Mouse (Mus musculus): ENCODE measurements around the gene Nxt1.
A peak's percentile ranks its signal among the peaks of the same experiment; 100 is the strongest.

Nxt1 gene

DNA sequence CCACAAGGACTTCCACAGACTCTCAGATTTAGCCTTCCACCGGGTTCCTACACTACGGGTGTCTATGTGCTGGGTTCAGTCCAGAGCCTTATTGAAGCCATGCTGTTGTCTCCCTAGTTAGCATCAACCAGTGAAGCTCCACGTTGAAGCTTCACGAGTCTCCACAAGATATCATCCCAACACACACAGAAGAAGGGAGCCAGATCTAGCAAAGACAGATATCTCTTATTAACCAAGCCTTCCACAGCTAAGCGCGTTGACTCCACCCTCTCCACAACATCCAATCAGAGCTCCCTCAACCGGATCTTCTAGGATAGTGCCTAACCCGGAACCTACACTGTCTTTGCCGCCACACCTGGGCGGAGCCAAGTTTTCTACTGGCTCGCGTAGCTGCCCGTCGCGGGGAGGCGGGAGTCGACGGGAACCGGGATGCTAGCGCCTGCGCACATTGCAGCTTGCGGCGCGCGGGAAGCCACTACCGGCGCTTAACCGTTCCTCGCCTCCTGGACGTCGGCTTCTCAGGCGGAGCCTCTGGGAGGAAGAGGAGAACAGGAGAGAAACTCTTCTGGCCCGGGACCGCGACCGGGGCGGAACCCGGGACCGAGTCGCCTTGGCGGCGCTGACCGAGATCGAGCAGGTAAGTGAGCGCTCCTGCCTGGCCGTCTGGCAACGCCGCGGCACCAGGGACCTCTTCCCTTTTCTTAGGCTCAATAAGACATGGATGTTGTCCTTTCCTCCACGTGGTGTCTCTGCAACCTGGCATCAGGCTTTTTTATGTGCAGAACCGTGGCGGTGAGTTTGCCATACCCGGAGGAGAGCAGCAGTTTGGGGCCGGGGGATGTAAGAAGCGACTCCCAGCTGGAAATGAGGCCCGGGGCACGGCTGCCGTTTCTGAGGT is at the start of gene Nxt1:
TSS of gene Nxt1 (plus strand) at position 403 of the 898 bp plus-strand sequence.
- peak; percentile 98 for DNase-seq (ENCODE audit: low spot score)

DNA sequence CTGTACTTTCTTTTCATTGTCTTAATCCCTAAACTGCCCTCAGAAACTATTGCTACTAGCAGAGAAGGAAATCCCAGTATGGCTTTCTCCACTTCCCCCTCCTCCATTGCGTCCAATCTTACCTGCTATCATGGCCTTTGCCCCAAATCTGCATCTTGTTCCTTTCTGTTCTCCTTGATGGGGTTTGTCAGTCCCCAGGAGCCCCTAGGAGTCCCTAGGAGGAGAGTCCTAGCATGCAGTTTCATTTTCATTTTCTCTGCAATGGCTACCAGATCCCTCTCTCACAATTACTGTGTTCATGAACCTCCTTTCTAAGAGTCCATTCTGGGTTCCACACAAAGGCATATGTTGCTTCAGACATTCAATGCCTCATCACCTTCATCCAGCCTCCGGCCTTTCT is 49.3 kb upstream of the Nxt1 start:
- DNase-seq (ENCODE audit: low spot score): no peak

DNA sequence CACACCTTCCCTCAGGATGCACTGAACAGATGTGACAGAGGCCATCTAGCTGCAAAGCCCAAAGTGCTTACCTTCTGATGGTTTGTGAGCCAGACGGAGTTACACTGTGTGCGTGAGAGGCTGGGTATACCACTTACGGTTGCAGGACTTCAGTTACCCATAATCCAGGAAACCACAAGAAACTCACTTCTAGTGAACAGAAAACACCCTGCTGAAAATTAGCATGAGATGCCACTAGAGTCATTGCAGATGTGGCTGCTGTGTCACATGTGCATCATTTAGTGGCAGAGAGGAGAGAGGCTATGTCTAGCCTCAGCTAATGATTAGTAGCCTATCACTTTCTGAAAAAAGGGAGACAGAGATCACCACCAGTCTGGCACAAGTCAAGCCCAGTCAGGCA is 47.9 kb upstream of the Nxt1 start:
- DNase-seq (ENCODE audit: low spot score): no peak

DNA sequence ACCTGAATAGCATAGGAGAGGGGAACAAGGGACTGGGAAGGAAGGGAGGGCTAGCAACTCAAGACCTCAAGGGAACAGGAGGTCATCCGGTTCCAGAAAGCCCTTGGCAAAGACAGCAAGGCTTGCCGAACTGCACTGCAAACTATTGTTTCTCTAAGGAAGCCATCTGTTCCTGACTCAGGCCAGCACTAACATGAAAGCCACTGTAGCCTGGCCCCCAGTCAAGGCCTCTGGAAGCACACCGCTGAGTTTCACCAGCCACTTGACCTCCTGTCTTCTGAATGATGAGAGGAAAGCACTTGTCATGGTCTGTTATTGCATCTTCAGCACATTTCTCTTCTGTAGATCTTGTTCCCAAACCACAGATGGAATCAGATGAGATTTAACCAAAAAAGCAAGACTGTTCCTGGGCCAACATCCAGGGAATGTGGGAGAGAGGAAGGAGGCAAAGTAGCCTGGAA is 45.4 kb upstream of the Nxt1 start:
- DNase-seq (ENCODE audit: low spot score): no peak

DNA sequence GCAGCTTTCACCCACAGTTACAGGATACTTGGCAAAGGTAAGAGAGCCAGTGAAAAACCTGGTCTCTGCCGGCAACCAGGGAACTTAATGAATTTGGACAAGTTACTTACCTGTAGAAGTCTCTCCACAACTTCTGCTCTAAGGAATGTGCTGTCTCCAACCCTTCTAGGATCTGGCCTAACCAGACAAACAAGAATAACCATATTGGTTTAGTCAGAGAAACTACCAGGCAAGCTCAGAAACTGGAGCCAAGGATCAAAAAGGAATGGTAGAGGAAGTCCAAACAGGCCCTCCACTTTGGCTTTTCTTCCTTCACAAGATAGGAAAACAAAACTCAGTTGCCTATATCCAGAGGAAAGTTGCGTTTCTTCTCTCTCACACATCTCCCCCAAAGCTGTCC is 41.4 kb upstream of the Nxt1 start:
- no peak for DNase-seq (ENCODE audit: low spot score)

DNA sequence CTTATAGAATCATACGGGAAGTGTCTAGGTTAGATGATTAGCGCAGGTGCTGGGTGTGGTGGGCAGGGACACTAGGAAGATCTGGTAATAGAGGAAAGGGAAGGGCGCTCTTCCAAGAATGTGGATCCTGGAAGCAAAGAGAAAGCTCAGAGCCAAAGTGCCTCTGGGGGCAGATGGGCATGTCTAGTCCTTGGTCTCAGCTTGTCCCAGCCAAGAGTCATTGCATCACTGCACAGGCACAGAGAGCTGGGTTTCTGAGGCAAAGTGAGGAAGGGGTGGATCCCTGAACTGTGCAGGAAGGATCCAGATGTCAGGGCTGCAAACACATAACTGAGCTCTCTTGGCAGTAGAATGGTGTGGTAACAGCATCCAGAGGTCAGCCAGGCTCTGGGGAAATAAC is 40.8 kb upstream of the Nxt1 start:
- no peak for DNase-seq (ENCODE audit: low spot score)

DNA sequence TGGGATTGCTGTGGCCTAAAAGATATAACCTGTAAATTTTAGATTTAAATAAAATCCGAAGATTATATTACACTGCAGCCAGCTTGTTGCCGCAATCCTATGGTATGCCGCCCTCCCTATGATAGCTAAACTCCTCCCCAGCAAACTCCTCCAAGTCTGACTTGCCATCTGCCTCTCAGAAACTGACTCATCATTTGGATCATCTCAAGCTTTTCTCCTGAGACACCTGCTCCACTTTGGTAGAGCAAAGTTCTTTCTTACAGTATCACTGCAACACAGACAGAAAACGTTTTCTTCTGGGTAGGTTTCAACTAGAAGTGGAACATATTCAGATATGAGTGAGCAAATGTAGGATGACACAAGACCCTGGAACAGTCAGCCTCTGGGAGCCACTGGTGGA is 37.9 kb upstream of the Nxt1 start:
- peak; percentile 44 for DNase-seq (ENCODE audit: low spot score)

DNA sequence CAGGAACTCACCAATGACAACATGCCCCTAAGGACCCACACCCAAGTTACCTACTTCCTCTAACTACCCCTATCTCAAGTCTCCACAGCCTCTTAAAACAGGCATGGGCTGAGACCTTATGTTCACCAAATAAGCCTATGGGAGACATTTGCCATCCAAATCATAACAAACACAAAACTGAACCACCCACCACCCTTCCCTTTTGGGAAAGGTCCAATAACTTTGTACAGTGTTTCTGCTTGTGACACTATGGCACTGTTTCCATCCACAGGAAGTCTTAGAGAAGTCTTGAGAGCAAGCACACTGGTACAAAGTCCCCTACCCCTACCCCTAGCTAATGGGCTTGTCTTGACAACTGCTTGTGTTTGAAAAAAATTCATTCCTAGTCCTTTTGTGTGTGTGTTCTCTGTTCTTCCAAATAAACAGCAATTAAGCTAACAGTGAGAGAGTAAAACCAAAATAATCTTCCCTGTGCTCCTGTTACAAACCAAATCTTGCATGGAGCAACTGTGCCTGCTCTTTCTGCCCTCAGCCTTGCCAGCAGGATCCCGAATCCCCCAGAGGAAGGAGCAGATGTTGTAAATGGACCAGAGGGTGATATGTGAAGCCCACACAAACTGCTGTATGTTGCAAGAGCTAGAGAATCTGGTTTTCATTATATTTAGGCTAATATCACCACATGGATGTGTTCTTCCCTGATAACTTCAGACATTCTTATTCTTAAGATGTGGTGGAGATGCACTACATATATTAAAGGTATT is 29.6 kb upstream of the Nxt1 start:
- no peak for DNase-seq (ENCODE audit: low spot score)

DNA sequence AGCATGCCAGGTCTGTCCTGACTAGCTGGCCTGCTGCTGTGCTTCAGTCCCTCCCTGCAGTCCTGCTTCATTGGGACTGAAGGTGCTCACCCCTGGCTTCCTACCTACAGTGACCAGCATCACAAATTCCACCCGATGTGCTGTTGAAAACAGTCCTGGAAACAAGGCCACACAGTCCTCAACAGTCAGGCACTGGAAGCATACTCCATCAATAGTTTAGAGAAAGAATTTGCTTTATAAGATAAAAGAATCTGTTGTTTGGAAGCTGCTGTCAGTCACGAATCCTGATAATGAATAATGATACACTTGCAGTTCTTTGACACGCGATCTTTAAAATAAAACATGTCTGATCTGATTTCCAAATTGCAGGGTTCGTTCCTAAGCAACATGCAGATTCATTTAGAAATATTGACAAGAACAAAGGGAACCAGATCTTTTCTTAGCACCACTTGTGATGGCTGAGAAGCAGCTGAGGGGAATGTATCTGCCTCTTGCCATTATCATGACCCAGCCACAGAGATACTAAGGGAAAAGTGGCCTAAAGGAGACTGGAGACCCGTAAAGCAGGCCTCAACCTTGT is 27.9 kb upstream of the Nxt1 start:
- DNase-seq (ENCODE audit: low spot score): peak; percentile 10

DNA sequence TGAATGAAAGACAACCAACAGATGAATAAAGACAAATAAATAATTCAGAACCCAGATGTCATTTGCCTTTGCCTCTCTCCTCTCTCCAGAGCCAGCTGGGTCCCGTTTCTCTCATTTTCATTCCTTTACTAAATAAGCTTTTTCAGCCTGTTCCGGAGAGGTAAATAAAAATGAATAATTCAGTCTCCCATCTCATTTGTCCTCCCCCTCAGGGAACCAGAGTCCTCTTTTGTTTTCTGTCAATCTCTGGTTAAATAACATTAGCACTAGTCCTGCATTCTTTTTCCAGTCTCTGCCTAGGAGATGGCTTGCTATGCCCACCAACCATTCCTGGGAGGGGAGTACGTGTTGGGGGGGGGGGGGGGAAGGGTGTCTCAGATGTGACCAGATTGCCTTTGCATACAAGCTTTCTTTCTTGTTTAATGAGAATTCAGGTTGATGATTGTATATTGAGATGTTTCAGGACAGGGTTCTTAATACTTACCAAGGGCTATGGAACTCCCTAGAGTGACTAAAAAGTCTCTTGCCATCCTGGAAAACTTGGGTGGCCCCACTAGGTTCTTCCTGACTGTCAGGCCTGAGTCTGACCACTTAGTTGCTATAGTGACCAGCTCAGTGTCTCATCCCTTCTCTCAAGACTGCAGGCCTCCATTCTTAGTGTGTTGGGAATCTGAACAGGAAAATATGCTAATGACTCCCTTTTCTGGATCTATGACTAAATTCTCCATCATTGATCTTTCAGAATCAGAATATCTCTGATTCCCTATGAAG is 21.6 kb upstream of the Nxt1 start:
- no peak for DNase-seq (ENCODE audit: low spot score)

DNA sequence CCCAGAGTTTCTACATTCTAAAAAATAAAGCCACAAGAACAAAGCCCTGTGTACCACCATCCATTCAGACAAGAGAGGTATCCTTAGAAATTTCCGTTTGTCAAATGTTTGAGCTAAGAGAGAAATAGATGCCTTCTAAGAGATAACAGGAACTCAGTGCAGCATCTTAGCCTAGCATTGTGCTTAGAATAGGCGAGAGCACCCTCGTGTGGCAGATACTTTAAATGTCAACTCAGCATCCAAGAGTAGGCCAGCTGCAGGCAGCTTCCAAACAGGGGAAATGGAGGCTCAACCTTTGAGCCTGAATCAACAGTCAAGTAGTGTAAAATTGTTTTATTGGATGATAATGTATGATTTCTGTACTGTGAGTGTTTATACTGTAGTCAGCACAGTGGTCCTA is 17.4 kb upstream of the Nxt1 start:
- DNase-seq (ENCODE audit: low spot score): peak; percentile 68

DNA sequence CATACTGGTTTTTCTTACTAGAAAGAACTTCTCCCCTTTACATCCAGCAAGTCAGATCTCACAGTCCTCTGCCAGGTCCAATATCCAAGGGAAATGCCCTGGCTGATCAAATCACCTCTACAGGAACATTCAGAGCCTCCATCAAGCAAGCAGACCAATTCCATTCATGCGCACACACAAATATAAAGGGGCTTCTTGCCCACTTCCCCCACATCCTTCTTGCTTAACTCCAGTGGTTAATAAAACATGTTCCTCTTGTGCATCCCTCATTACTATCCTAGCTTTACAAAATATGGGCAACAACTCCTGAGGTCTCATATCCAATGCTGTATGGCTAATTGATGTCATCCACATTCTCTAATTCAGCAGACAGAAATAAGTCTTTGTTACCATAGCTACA is 8.9 kb upstream of the Nxt1 start:
- no peak for DNase-seq (ENCODE audit: low spot score)

DNA sequence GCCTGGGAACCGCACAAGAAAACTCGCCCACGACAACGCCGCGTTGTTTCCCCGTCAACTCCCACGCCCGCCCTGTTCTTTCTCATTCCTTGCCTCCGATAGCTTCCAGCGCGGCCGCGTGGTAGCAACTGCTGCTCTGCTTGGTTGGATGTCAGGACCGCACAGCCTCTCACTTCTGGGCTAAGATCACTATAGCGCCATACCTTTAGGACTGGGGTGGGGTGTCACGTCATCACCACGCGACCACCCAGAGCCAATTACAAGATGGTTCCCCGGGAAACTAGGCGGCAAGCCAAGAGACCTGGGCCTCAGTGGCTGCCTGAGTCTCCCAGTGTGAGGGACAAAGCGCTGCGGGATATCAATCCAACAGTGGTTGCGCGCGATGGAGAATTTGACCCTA is 5.4 kb downstream of the Nxt1 start:
- DNase-seq (ENCODE audit: low spot score): peak; percentile 69

DNA sequence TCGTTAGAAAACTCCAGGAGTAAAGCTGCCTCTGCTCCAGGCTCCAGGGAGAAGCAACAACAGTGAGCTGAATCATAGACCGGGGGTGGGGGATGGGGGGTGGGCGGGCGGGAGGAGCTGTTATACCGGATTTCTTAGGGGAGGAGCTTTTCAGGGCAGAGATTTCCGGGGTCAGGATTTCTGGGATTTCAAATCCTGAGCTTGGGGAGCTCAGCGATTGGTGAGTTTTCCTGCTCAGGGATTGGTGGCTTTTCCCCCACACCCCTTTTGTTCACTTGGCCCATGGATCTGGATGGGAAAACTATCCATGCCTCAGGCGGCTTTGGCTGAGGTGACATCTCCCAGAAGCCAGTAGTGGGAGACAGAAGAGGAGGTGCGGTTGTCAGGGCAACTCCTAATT is 6.9 kb downstream of the Nxt1 start:
- DNase-seq (ENCODE audit: low spot score): peak; percentile 59

DNA sequence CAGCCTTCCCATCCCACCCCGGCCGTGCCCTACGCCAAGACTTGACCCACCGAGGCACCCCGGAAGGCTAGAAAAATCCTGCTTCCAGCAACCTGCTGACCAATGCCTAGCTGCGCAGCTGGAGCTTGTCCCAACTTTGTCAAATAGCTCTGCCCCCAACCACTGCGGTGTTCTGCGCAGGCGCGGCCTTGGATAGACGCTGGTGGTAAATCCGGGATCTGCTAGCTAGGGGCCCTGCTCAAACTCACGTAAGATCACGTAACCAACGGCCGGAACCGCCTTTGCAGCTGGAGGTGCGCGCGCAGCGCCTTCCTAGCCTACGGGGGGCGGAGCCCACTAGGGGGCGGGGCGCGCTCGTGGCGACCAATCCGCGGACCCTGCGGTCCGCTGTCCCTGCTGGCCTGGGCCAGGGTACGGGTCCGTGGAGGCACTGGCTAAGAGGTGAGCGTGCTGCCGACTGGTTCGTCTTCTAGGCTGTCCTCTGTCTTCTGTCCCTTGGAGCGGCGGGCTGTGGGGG is 8.4 kb downstream of the Nxt1 start, which contains the start of gene Gzf1:
TSS of gene Gzf1 (plus strand) at position 249 of the 517 bp plus-strand sequence.
- peak; percentile 99 for DNase-seq (ENCODE audit: low spot score)

DNA sequence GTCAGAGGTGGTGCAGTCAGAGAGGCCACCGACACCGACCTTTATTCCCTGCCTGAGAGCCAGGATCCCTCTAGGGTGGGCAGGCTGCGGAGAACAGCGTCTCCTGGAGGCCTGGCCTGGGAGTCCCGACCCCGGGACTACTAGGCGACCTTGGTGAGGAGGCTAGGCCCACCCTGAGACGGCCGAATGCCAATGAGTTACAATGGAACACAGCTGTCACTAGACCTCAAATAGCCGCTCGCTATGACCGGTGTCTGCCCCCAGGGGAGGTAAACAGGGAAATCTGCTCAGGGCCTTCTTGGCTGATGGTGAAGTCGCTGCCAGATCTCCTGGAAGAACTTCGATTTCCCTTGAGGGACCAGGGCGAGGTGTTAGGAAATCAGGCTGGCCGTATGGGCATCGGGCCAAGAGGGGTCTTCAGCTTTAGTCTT is 9.1 kb downstream of the Nxt1 start:
- no peak for DNase-seq (ENCODE audit: low spot score)

DNA sequence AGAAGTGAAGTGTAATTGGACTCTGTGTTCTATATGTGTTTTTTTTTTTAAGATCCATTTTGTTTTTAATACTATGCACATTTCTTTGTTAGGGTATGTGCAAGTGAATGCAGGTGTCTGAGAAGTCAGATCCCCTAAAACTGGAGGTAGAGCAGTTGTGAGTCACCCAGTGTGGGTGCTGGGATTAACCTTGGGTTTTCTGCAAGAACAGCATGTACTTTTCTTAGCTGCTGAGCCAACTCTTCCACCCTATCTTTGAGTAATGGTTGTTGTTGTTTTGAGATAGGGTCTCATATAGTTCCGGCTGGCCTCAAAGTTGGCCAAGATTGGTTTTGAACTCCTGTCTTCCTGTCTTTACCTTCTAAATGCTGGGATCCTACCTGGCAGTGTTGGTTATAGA is 10.6 kb downstream of the Nxt1 start:
- no peak for DNase-seq (ENCODE audit: low spot score)

DNA sequence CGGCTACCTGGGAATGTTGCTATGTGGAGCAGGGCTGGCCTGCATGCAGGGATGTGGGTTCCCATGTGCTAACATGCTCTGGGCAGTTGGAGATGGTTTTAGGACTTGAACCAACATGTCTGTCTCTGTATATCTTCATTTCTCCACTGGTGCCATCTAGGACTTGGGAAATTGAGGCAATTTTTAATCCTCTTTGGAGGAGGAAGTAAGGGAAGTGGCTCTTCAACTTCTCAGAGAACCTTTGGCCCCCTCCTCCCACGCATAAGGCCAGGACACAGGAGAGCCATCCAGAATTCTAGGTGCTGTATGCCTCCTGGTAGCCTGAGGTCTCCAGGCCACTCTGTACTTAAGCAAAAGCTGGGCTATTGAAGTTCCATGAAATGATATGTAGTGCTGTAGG is 12.6 kb downstream of the Nxt1 start:
- no peak for DNase-seq (ENCODE audit: low spot score)

DNA sequence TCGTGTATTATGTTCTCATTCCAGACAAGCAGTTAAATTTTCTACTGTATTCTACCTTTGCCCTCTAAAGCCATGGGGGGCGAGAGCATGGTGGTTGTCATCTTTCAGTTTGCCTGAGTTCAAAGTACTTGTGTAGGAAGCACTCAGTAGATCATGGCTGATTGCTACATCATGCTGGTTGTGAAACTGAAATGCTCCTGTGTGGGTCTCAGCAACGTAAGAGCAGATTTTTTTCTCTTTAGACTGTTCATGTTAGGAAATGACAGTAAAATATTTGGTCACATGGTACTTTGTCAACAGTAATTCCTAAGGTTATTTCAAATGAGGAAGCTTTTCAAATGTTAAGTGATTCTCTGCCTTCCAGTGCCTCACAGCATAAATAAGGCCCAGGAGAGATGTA is 13.3 kb downstream of the Nxt1 start:
- DNase-seq (ENCODE audit: low spot score): no peak

DNA sequence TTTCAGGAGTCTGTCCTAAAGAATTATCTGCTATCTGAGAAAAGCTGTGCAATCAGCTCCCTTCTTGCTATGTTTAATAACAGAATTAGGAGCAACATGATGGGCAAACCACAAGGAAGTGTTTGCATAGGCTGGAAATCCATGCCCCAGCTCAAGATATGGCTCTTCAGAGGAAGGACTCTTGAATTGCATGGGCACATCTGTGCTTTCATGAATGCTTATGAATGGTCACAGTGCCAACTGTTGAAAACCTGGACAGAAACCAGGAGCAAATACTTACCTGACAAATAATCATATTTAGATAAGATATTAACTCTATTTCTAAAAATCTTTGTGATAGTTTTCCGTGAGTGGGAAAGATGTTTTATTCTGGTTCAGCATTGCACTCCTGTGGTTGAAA is 14.5 kb downstream of the Nxt1 start:
- no peak for DNase-seq (ENCODE audit: low spot score)

DNA sequence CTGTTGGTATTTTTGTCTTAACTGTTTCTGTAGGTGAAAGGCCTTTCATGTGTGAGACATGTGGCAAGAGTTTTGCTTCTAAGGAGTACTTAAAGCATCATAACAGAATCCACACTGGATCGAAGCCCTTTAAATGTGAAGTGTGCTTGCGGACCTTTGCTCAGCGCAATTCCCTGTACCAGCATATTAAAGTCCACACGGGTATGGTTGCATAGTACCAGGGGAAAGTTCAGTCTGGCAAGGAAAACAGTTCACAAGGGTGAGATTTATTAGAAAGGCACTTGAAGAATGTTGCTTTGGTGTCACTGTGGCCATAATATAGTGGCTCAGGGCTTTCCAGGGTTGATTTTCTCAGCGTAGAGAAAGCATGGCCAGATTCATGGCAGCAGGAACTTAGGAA is 15.6 kb downstream of the Nxt1 start:
- no peak for DNase-seq (ENCODE audit: low spot score)

All from left cerebral cortex, adult 11 months (tissue).